Mouse (Mus musculus) heart, adult 2 months (tissue): ENCODE measurements around the gene Arl5b.

Source experiments
- CTCF ChIP-seq: fragments of 200-600 bp; IDR thresholded peaks from 2 replicates; pipeline ENCODE4 v1.8.1; 2022; ENCODE audit warnings: antibody characterized with exemption, mild to moderate bottlenecking, moderate library complexity
- EP300 ChIP-seq: fragments of 200-500 bp; IDR thresholded peaks from 2 replicates; pipeline ENCODE4 v1.6.1; 2011; ENCODE audit warnings: low read depth, low read length, control low read depth; ENCODE audit not compliant: insufficient read depth
- POLR2A ChIP-seq: fragments of 200-500 bp; IDR thresholded peaks from 2 replicates; pipeline ENCODE4 v1.6.1; 2011; ENCODE audit warnings: mild to moderate bottlenecking, low read depth, low read length, control low read depth; ENCODE audit not compliant: insufficient read depth

- no peak for TF ChIP-seq POLR2A
- TF ChIP-seq CTCF: no peak
- TF ChIP-seq EP300: no peak
Observed at GRCm38 (mm10) chr2:15027816-15028215, 21.4 kb upstream of the Arl5b start.
